Mouse (Mus musculus) hindbrain, postnatal 0 days (tissue): ENCODE results near the gene Prr23a1. TPM values are rescaled to one million over a fixed set of nuclear protein-coding genes. Genes with fewer than 3 reads are reported as not detected.
"Not testable (repeated sequence)": the region's sequence is repeated elsewhere in the genome, so short reads cannot be mapped to it uniquely, and the experiment has no call there.

Experiments used
- ATAC-seq: fragments of 200-750 bp; cut with Nextera tagmentation; 2 replicates; pipeline ENCODE4 v1.8.0; 2017; ENCODE audit warnings: mild to moderate bottlenecking, moderate TSS enrichment, moderate library complexity
- DNase-seq: peaks from one replicate; pipeline ENCODE4 v3.0.0-alpha.2; 2015; ENCODE audit warnings: low spot score
- H3K27ac ChIP-seq: fragments of 300-500 bp; sonication (generic); 2 replicates; pipeline ENCODE4 v1.5.1; 2014; ENCODE audit warnings: mild to moderate bottlenecking
- H3K27me3 ChIP-seq: fragments of 300-500 bp; sonication (generic); 2 replicates; pipeline ENCODE4 v1.6.1; 2014; ENCODE audit warnings: low read length, mixed read lengths; ENCODE audit not compliant: insufficient read depth
- H3K36me3 ChIP-seq: fragments of 300-500 bp; sonication (generic); 2 replicates; pipeline ENCODE4 v1.6.1; 2014; ENCODE audit warnings: low read length, mixed read lengths; ENCODE audit not compliant: insufficient read depth
- H3K4me1 ChIP-seq: fragments of 300-500 bp; sonication (generic); 2 replicates; pipeline ENCODE4 v1.6.1; 2014; ENCODE audit warnings: antibody characterized with exemption, low read length, mixed read lengths; ENCODE audit not compliant: insufficient read depth
- H3K4me2 ChIP-seq: fragments of 300-500 bp; sonication (generic); 2 replicates; pipeline ENCODE4 v1.6.1; 2014; ENCODE audit warnings: low read depth, mild to moderate bottlenecking, low read length, moderate library complexity, mixed read lengths
- H3K4me3 ChIP-seq: fragments of 300-500 bp; sonication (generic); 2 replicates; pipeline ENCODE4 v1.5.1; 2014; ENCODE audit warnings: low read length
- H3K9ac ChIP-seq: fragments of 300-500 bp; sonication (generic); replicated peaks from 2 replicates; pipeline ENCODE4 v1.6.1; 2014; ENCODE audit warnings: mild to moderate bottlenecking, low read length, moderate library complexity, mixed read lengths
- H3K9me3 ChIP-seq: fragments of 300-500 bp; sonication (generic); 2 replicates; pipeline ENCODE4 v1.6.1; 2016; ENCODE audit warnings: low read length, mixed read lengths
- CTCF ChIP-seq: IDR thresholded peaks from 2 replicates; pipeline ENCODE4 v1.5.1; 2016; ENCODE audit warnings: antibody characterized with exemption, control low read depth, low read depth
- WGBS: fragments of 180-500 bp; shearing (Covaris S2); extraction: QIAGEN DNeasy Blood & Tissue Kit; methylation state at CpG from one replicate; pipeline ENCODE4 v1.1.7; 2014; 5-methylcytosine and 5-hydroxymethylcytosine counted together
- polyA plus RNA-seq: library from polyadenylated mRNA; unstranded; fragments of >200 nt; fragmentation: Nextera tagmentation; extraction: Ambion mirVana; gene quantifications from 2 replicates; pipeline ENCODE4 v1.2.1, GENCODE M21; 2015
- total RNA-seq: library from RNA; depleted of rRNA; stranded (reverse); fragments of >200 nt; gene quantifications from 2 replicates; pipeline ENCODE4 v1.2.3, GENCODE M21; 2014; rRNA removed

Prr23a1 gene
- total RNA-seq, result not detected in 2 replicates
- polyA plus RNA-seq, result not detected in 2 replicates

DNA sequence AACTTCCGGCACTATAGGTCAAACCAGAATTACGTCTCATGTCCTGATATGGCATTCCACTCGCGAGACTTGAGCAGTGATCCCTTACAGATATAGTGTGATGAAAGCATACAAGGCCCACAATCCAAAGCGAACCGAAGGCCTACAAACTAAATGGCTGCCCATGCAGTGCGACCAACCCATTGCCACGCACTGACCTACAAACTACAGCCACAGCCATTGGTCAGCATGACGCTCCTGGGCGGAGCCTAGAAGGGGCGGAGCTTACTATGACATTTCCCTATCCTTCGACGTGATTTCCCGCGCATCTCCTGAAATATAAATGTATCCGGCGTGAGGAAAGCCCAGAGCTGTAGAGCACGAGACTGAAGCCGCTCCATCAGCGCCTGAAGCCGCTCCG lies at the start of gene Prr23a1:
Gene Prr23a1 (plus strand): TSS at position 387 of the 400 bp plus-strand sequence.
- Histone ChIP-seq H3K4me3 (0 out of 2 replicates have a peak within 1 kb of the TSS, but pooled peaks have one; percentile 8), H3K9ac (no peak within 1 kb of the TSS), H3K27me3 (no peaks in the 10 kb centered on the region), H3K27ac (no peak within 1 kb of the TSS), H3K36me3 (no peaks in the 10 kb centered on the region), H3K4me1 (no peaks in the 10 kb centered on the region), H3K9me3 (0 out of 2 replicates have a peak, but pooled peaks cover 3% of the 10 kb centered on the region), H3K4me2 (no peak within 1 kb of the TSS)
- 59% methylated on average over 22 of the region's 22 CpGs for WGBS
- peak; percentile 4 for DNase-seq
- 0 out of 2 replicates have a peak, but pooled peaks have one; percentile 12 for ATAC-seq
- TF ChIP-seq CTCF, result no peak

DNA sequence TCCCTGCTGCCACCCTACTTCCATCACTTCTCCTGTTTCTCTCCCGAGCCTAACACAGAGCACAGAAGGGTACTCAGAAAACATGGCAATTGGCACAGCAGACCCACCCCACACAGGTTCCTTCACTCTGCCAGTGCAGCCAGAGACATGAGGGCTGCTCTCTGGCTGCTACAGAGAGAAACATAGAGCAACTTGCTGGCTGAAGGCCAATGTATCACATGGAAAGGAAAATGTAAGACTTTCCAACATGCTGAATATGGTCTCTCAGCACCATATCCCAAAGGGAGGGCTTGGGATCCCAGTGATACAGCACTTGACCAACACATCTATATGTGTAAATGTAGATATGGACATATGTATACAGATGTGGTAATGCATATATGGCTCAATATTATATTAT lies 43.3 kb upstream of the Prr23a1 start:
- WGBS, result 67% methylated on average over 1 of the region's 1 CpGs
- Histone ChIP-seq H3K27ac (no peak overlapping the region), H3K27me3 (no peaks in the 10 kb centered on the region), H3K4me2 (no peak overlapping the region), H3K36me3 (no peaks in the 10 kb centered on the region), H3K4me1 (no peaks in the 10 kb centered on the region), H3K4me3 (no peak overlapping the region), H3K9me3 (no peaks in the 10 kb centered on the region), H3K9ac (no peak overlapping the region)
- ATAC-seq (no peak), DNase-seq (no peak)
- no peak for TF ChIP-seq CTCF

DNA sequence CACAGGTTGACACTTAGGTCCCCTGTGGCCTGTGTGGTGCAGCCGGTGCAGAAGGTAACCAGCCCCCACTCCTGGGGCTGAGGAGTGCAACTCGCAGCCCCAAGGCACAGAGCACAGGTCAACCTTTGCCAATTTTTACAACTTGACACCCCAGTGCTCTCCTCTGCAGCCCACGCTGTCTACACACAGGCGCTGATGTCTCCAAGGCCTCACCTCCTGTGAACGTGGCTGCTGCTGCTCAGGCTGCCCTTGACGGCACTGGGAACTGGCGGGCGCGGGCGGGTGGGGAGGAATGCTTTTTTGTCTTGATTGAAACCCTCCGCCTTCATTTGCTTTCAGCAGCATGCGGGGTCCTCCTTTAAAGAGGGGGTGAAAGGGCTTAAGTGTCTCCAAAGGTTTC lies 38.3 kb upstream of the Prr23a1 start:
- H3K27me3 ChIP-seq, result no peaks in the 10 kb centered on the region
- WGBS, result 48% methylated on average over 12 of the region's 12 CpGs
- H3K27ac ChIP-seq, result no peak overlapping the region
- no peak for DNase-seq
- no peak for ATAC-seq
- H3K4me1 ChIP-seq, result no peaks in the 10 kb centered on the region
- no peaks in the 10 kb centered on the region for H3K36me3 ChIP-seq
- H3K4me2 ChIP-seq, result no peak overlapping the region
- no peak overlapping the region for H3K4me3 ChIP-seq
- no peaks in the 10 kb centered on the region for H3K9me3 ChIP-seq
- TF ChIP-seq CTCF, result no peak
- no peak overlapping the region for H3K9ac ChIP-seq

DNA sequence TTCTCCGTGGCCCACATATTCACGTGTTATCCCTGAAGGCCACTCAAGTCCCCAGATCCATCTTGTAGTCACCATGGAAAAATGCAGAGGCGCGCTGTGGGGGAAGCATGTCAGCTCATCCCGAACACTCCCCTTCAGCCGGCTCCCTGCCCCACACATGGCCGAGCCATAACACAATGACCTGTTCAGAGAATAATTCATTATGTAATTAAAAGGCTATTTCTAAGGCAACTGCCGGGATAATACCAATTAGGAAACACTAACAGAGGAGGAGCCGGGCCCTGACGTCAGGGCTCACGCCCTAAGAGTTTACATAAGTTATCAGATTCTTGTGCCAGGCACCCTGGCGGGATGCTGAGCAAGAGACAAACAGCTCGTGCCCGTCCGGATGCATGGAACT lies 36.8 kb upstream of the Prr23a1 start:
- Histone ChIP-seq H3K4me3 (no peak overlapping the region), H3K36me3 (no peaks in the 10 kb centered on the region), H3K4me2 (no peak overlapping the region), H3K9me3 (no peaks in the 10 kb centered on the region), H3K4me1 (no peaks in the 10 kb centered on the region), H3K9ac (no peak overlapping the region), H3K27me3 (no peaks in the 10 kb centered on the region), H3K27ac (no peak overlapping the region)
- no peak for ATAC-seq
- TF ChIP-seq CTCF, result no peak
- 70% methylated on average over 15 of the region's 15 CpGs for WGBS
- DNase-seq, result no peak

DNA sequence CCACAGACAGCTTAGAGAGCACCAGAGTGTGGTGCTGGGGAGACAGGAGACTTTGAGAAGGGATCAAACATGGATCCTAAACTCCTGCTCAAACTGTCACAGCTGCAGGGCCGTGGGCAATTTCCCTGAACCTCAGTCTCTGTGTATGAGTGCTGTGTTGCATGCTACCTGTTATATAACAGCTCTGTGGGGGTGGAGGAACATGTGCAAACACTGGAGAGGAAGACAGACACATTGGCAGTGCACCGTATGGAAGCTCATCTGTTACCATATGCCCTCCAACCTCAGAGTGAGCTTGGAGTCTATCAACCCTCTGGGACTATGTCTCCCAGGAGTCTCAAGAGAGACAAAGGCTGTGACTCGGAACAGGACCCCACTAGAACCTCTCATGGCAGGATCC lies 36.4 kb upstream of the Prr23a1 start:
- Histone ChIP-seq H3K27ac (no peak overlapping the region), H3K4me2 (no peak overlapping the region), H3K27me3 (no peaks in the 10 kb centered on the region), H3K9ac (no peak overlapping the region), H3K36me3 (no peaks in the 10 kb centered on the region), H3K9me3 (no peaks in the 10 kb centered on the region), H3K4me3 (no peak overlapping the region), H3K4me1 (no peaks in the 10 kb centered on the region)
- WGBS, result 83% methylated on average over 3 of the region's 3 CpGs
- TF ChIP-seq CTCF, result no peak
- ATAC-seq (no peak), DNase-seq (no peak)

DNA sequence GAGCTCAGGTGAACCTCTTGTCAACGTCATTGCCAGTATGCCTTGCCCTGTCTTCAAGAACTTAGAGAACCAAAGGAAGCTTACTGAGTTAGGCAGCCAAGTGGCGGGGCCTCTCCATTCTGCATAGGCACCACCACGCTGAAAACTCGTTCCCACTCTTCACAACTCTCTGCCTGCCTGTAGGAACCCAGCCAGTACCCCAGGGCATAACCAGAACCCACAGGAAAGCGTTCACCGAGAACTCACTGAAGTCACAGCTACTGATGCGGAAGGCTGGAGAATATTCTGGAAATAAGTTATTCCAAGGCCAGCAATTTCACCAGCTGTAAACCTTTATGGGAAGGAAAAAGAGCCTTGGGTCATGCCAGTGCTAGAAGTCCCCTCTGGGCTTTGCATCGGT lies 34.7 kb upstream of the Prr23a1 start:
- H3K27me3 ChIP-seq, result no peaks in the 10 kb centered on the region
- DNase-seq (no peak), ATAC-seq (no peak)
- no peaks in the 10 kb centered on the region for H3K9me3 ChIP-seq
- no peaks in the 10 kb centered on the region for H3K4me1 ChIP-seq
- H3K4me2 ChIP-seq, result no peak overlapping the region
- TF ChIP-seq CTCF, result no peak
- H3K9ac ChIP-seq, result no peak overlapping the region
- no peak overlapping the region for H3K4me3 ChIP-seq
- no peak overlapping the region for H3K27ac ChIP-seq
- WGBS, result 86% methylated on average over 8 of the region's 8 CpGs
- no peaks in the 10 kb centered on the region for H3K36me3 ChIP-seq

DNA sequence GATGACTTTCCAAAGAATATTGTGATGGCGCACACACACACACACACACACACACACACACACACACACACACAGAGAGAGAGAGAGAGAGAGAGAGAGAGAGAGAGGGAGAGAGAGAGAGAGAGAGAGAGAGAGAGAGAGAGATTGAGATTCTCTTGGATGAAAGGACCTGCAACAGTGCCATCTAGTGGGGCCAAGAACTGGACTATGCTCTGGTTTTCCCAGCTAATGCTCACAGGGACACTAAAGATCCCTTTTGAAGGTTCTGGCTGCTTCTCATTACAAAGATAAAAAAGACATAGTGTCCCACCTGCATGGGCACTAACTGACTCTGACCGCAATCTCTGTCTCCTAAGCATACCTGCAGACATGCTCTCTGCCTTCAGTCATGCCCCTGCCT lies 32.8 kb upstream of the Prr23a1 start:
- H3K4me3 ChIP-seq, H3K27me3 ChIP-seq, H3K27ac ChIP-seq, H3K9me3 ChIP-seq, H3K4me2 ChIP-seq, ATAC-seq, H3K4me1 ChIP-seq, H3K36me3 ChIP-seq, H3K9ac ChIP-seq: not testable (repeated sequence)
- 60% methylated on average over 2 of the region's 2 CpGs for WGBS
- TF ChIP-seq CTCF, result peak; percentile 70
- peak; percentile 81 for DNase-seq
